Mouse (Mus musculus): ENCODE measurements around the gene Glud1. TPM values are rescaled to one million over a fixed set of nuclear protein-coding genes. Genes with fewer than 3 reads are reported as not detected.

The Glud1 gene
- total and polyA plus RNA-seq, 3 experiments = 87.3 to 143 (median 116) TPM

GRCm38 (mm10) chr14:34370921-34371320, 60.4 kb downstream of the Glud1 start:
- TF ChIP-seq NRF1 (IDR thresholded peaks at IDR 0.05; ENCODE audit: low read depth, low read length) (no peak), RCOR1 (conservative IDR thresholded peaks at IDR 0.05; ENCODE audit: low read depth, low read length) (no peak), POLR2A (IDR thresholded peaks at IDR 0.05; ENCODE audit: low read depth, low read length) (no peak), MAX (IDR thresholded peaks at IDR 0.05; ENCODE audit: low read length) (no peak), KAT2A (IDR thresholded peaks at IDR 0.05; ENCODE audit: insufficient replicate concordance, low read length) (no peak), EP300 (IDR thresholded peaks at IDR 0.05; ENCODE audit: low read length) (no peak)
- Histone ChIP-seq H3K4me2 (ENCODE audit: insufficient read depth, low read depth, poor library complexity, severe bottlenecking) (no peak overlapping the region), H3K4me3 (replicated peaks in 1 of 3; ENCODE audit: low read depth in 2 of 3, low read length in 2 of 3, poor library complexity in 1 of 3) (no peak overlapping the region), H3K27me3 (replicated peaks) (no peaks in the 10 kb centered on the region), H3K27ac (ENCODE audit: insufficient read depth, low read depth) (no peak overlapping the region), H3K9me3 (replicated peaks; ENCODE audit: low read length) (peaks cover under 1% of the 10 kb centered on the region), H3K79me2 (replicated peaks; ENCODE audit: control insufficient read depth, extremely low read depth, insufficient read depth, poor library complexity, severe bottlenecking) (no peaks in the 10 kb centered on the region), H3K9ac (ENCODE audit: insufficient read depth, low read depth) (no peak overlapping the region), H3K4me1 (ENCODE audit: control insufficient read depth in 1 of 2, insufficient read depth in 2 of 2) (no peaks in the 10 kb centered on the region), H3K36me3 (replicated peaks in 1 of 2; ENCODE audit: control insufficient read depth in 1 of 2, insufficient read depth in 1 of 2, low read length in 1 of 2) (no peaks in the 10 kb centered on the region)
- in situ Hi-C loops (cut with MboI; ENCODE audit: low pct_ligation_motif_present, low pct_unique_long_range_greater_than_20kb, low sequenced_read_pairs) (loop anchor here (10.0 kb wide), 2 partner anchors 194 to 286 kb away; partner anchors contain the start of gene Anxa8), dilution Hi-C loops (cut with MboI; ENCODE audit: extremely low pct_ligation_motif_present, extremely low pct_unique_long_range_greater_than_20kb, low sequenced_read_pairs) (no loop called here)
- DNase-seq (ENCODE audit: extremely low read depth) = no peak

GRCm38 (mm10) chr14:34371763-34372162, 61.2 kb downstream of the Glud1 start:
- H3K27me3 ChIP-seq (replicated peaks) = no peaks in the 10 kb centered on the region
- no peaks in the 10 kb centered on the region for H3K9me3 ChIP-seq (replicated peaks; ENCODE audit: low read length)
- no peaks in the 10 kb centered on the region for H3K79me2 ChIP-seq (replicated peaks; ENCODE audit: control insufficient read depth, extremely low read depth, insufficient read depth, poor library complexity, severe bottlenecking)
- in situ Hi-C loops (cut with MboI; ENCODE audit: low pct_ligation_motif_present, low pct_unique_long_range_greater_than_20kb, low sequenced_read_pairs) (loop anchor here (10.0 kb wide), 2 partner anchors 193 to 287 kb away; partner anchors contain the start of gene Anxa8), dilution Hi-C loops (cut with MboI; ENCODE audit: extremely low pct_ligation_motif_present, extremely low pct_unique_long_range_greater_than_20kb, low sequenced_read_pairs) (no loop called here)
- TF ChIP-seq NRF1 (IDR thresholded peaks at IDR 0.05; ENCODE audit: low read depth, low read length) (no peak), KAT2A (IDR thresholded peaks at IDR 0.05; ENCODE audit: insufficient replicate concordance, low read length) (no peak), HCFC1 (IDR thresholded peaks at IDR 0.05; ENCODE audit: low read depth, low read length) (no peak), ZMIZ1 (IDR thresholded peaks at IDR 0.05; ENCODE audit: low read depth, low read length) (no peak), NELFE (IDR thresholded peaks at IDR 0.05; ENCODE audit: low read depth, low read length) (no peak), CTCF (conservative IDR thresholded peaks at IDR 0.05 in 1 of 2, IDR thresholded peaks at IDR 0.05 in 1 of 2; ENCODE audit: low read depth in 2 of 2, low read length in 2 of 2) (no peak), MEF2A (IDR thresholded peaks at IDR 0.05; ENCODE audit: borderline replicate concordance, low read depth, low read length) (no peak), ZC3H11A (IDR thresholded peaks at IDR 0.05; ENCODE audit: low read depth, low read length) (no peak), RCOR1 (conservative IDR thresholded peaks at IDR 0.05; ENCODE audit: low read depth, low read length) (no peak), GABPA (IDR thresholded peaks at IDR 0.05; ENCODE audit: insufficient replicate concordance, low read depth, low read length) (no peak), TCF12 (IDR thresholded peaks at IDR 0.05; ENCODE audit: low read depth, low read length) (no peak), POLR2AphosphoS2 (IDR thresholded peaks at IDR 0.05; ENCODE audit: low read depth, low read length) (no peak), JUND (conservative IDR thresholded peaks at IDR 0.05; ENCODE audit: low read depth, low read length) (no peak)
- no peak overlapping the region for H3K27ac ChIP-seq (ENCODE audit: insufficient read depth, low read depth)
- no peak for DNase-seq (ENCODE audit: extremely low read depth)
- H3K36me3 ChIP-seq (replicated peaks in 1 of 2; ENCODE audit: control insufficient read depth in 1 of 2, insufficient read depth in 1 of 2, low read length in 1 of 2) = no peaks in the 10 kb centered on the region
- H3K4me3 ChIP-seq (replicated peaks in 1 of 3; ENCODE audit: low read depth in 2 of 3, low read length in 2 of 3, poor library complexity in 1 of 3) = no peak overlapping the region
- no peak overlapping the region for H3K4me2 ChIP-seq (ENCODE audit: insufficient read depth, low read depth, poor library complexity, severe bottlenecking)
- no peaks in the 10 kb centered on the region for H3K4me1 ChIP-seq (ENCODE audit: control insufficient read depth in 1 of 2, insufficient read depth in 2 of 2)
- H3K9ac ChIP-seq (ENCODE audit: insufficient read depth, low read depth) = no peak overlapping the region
